Mouse (Mus musculus) spleen, adult 2 months (tissue): Measurements from ENCODE around the gene Gnb5. TPM values are rescaled to one million over a fixed set of nuclear protein-coding genes. Genes with fewer than 3 reads are reported as not detected.
A peak's percentile ranks its signal among the peaks of the same experiment; 100 is the strongest.

Source experiments
- DNase-seq, 2 experiments: peaks; one replicate each; pipeline versions ENCODE4 v3.0.0 to v3.0.0-alpha.2; 2012 to 2021; ENCODE audit warnings: low spot score in 2 of 2, low read depth in 1 of 2
- H3K27ac ChIP-seq: fragments of 200-500 bp; 2 replicates; pipeline ENCODE4 v1.5.1; 2012; ENCODE audit warnings: low read length, inconsistent platforms; ENCODE audit not compliant: insufficient read depth
- H3K27me3 ChIP-seq: fragments of 200-500 bp; 2 replicates; pipeline ENCODE4 v1.6.1; 2012; ENCODE audit warnings: mild to moderate bottlenecking, moderate library complexity, low read length, inconsistent platforms; ENCODE audit not compliant: control insufficient read depth, insufficient read depth
- H3K36me3 ChIP-seq: fragments of 200-500 bp; 2 replicates; pipeline ENCODE4 v1.6.1; 2012; ENCODE audit warnings: mild to moderate bottlenecking, low read length, inconsistent platforms; ENCODE audit not compliant: control insufficient read depth, insufficient read depth
- H3K4me1 ChIP-seq: fragments of 200-500 bp; 2 replicates; pipeline ENCODE4 v1.6.1; 2011; ENCODE audit warnings: inconsistent platforms; ENCODE audit not compliant: control insufficient read depth, insufficient read depth, insufficient read length
- H3K4me3 ChIP-seq: fragments of 200-500 bp; 2 replicates; pipeline ENCODE4 v1.5.1; 2011; ENCODE audit warnings: mild to moderate bottlenecking, inconsistent platforms; ENCODE audit not compliant: insufficient read depth, insufficient read length; ENCODE audit errors: extremely low read depth
- CTCF ChIP-seq: fragments of 200-500 bp; IDR thresholded peaks from 2 replicates; pipeline ENCODE4 v1.5.1; 2011; ENCODE audit warnings: mild to moderate bottlenecking, inconsistent platforms; ENCODE audit not compliant: insufficient read depth, insufficient read length, insufficient replicate concordance; ENCODE audit errors: extremely low read depth
- POLR2A ChIP-seq: fragments of 200-500 bp; IDR thresholded peaks from 2 replicates; pipeline ENCODE4 v1.6.1; 2011; ENCODE audit warnings: low read depth, low read length, inconsistent platforms
- WGBS: fragments of 180-500 bp; shearing (Covaris S2); methylation state at CpG from one replicate; pipeline ENCODE4 v1.1.7; 2018; 5-methylcytosine and 5-hydroxymethylcytosine counted together
- polyA plus RNA-seq: library from polyadenylated mRNA; depleted of rRNA; stranded (reverse); fragments of >200 nt; gene quantifications from 2 replicates; pipeline ENCODE4 v1.2.3, GENCODE M21; 2012

Gnb5 gene
- polyA plus RNA-seq, 1 experiment: 3.4 TPM

- WGBS: 59% methylated on average over 16 of the region's 16 CpGs
- TF ChIP-seq CTCF (no peak), POLR2A (no peak)
- no peaks in the 10 kb centered on the region for H3K36me3 ChIP-seq
- no peak overlapping the region for H3K4me3 ChIP-seq
- no peak for DNase-seq
- no peaks in the 10 kb centered on the region for H3K27me3 ChIP-seq
- no peaks in the 10 kb centered on the region for H3K4me1 ChIP-seq
- no peak overlapping the region for H3K27ac ChIP-seq
Measured at GRCm38 (mm10) chr9:75303701-75304261, 2.3 kb upstream of the Gnb5 start.

DNA sequence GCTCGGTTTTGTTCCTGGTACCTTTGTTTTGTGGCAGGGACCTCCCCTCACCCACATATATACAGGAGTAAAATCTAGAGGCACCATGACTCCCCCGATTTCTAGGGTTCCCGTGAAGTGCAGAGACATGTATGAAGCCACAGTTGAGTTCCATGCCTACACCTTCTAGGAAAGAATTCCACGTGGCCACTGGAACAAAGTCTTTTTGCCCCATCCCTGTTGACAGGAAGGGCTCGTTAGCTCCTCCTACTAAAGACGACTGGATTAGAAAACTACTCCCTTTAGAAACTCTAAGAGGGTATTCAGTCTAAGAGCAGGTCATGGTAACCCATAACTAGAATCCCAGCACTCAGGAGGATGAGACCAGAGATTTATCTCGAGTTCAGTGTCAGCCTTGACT, 1.8 kb upstream of the Gnb5 start:
- 70% methylated on average over 7 of the region's 7 CpGs for WGBS
- H3K27ac ChIP-seq: no peak overlapping the region
- no peak overlapping the region for H3K4me3 ChIP-seq
- H3K27me3 ChIP-seq: no peaks in the 10 kb centered on the region
- no peak for DNase-seq
- H3K36me3 ChIP-seq: no peaks in the 10 kb centered on the region
- H3K4me1 ChIP-seq: no peaks in the 10 kb centered on the region
- no peak for TF ChIP-seq CTCF
- no peak for TF ChIP-seq POLR2A

DNA sequence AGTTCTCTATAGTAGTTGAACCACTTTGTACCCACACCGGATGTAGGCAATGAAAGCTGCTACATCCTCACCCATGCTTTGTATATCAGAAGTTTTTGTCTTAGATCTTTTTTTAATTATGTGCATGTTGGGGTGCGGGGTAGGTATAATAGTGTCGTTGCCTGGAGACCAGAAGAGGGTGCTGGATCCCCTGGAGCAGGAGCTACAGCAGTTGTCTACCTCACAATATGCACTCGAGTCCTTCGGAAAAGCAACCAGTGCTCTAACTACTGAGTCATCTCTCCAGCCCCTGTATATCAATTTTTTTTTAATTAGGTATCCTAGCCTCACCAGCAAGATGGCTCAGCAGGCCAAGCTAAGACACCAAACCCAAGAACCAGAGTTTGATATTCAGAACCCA, 927 bp downstream of the Gnb5 start:
- 83% methylated on average over 5 of the region's 5 CpGs for WGBS
- no peak overlapping the region for H3K27ac ChIP-seq
- TF ChIP-seq CTCF: no peak
- no peak for TF ChIP-seq POLR2A
- H3K4me3 ChIP-seq: no peak overlapping the region
- DNase-seq: no peak
- H3K36me3 ChIP-seq: no peaks in the 10 kb centered on the region
- no peaks in the 10 kb centered on the region for H3K27me3 ChIP-seq
- H3K4me1 ChIP-seq: no peaks in the 10 kb centered on the region

- no peaks in the 10 kb centered on the region for H3K27me3 ChIP-seq
- DNase-seq: no peak
- no peaks in the 10 kb centered on the region for H3K4me1 ChIP-seq
- 69% methylated on average over 5 of the region's 5 CpGs for WGBS
- no peaks in the 10 kb centered on the region for H3K36me3 ChIP-seq
- H3K4me3 ChIP-seq: no peak overlapping the region
- TF ChIP-seq POLR2A: no peak
- no peak for TF ChIP-seq CTCF
- H3K27ac ChIP-seq: no peak overlapping the region
Measured at GRCm38 (mm10) chr9:75308621-75309020, 2.5 kb downstream of the Gnb5 start.

- 31% methylated on average over 4 of the region's 4 CpGs for WGBS
- DNase-seq: peak in 1 of 2 experiments; percentile 64
- no peak overlapping the region for H3K4me3 ChIP-seq
- H3K27me3 ChIP-seq: no peaks in the 10 kb centered on the region
- H3K36me3 ChIP-seq: no peaks in the 10 kb centered on the region
- TF ChIP-seq CTCF (peak; percentile 62; the same call in 1 of the 2 replicates), POLR2A (no peak)
- H3K27ac ChIP-seq: no peak overlapping the region
- H3K4me1 ChIP-seq: no peaks in the 10 kb centered on the region
Measured at GRCm38 (mm10) chr9:75312008-75312407, 5.9 kb downstream of the Gnb5 start.

DNA sequence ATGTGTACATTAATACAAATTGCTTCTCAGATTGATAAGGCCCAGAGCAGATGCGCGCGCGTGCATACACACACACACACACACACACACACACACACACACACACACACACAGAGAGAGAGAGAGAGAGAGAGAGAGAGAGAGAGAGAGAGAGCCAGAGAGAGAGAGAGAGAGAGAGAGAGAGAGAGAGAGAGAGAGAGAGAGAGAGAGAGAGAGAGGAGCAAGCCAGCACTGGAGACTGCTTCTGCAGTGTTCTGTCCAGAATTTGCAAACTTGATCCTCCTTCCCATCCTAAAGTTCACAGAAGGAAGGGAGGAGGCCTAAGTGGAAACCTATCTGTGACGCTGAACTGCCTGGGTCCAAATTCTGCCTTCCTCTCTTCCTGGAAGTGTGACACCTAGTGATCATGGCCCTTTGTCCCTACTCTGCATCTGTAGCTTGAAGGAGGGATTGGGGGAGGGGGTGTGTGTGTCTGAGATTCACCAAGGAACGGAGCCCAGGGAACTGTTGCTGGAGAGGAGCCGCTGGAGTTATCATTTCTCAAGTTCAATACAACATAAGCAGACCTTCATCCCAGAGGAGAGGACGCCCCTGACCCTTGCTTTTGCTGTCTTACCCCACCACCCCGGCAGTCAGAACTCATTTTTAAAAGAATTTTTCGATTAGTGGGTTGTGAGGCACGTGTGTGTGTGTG, 7.2 kb downstream of the Gnb5 start:
- H3K4me3 ChIP-seq: no peak overlapping the region
- no peaks in the 10 kb centered on the region for H3K4me1 ChIP-seq
- no peak for TF ChIP-seq POLR2A
- TF ChIP-seq CTCF: no peak
- no peak for DNase-seq
- H3K27ac ChIP-seq: no peak overlapping the region
- H3K27me3 ChIP-seq: no peaks in the 10 kb centered on the region
- 51% methylated on average over 11 of the region's 11 CpGs for WGBS
- no peaks in the 10 kb centered on the region for H3K36me3 ChIP-seq

GRCm38 (mm10) chr9:75313832-75314516, 7.9 kb downstream of the Gnb5 start:
- H3K27me3 ChIP-seq: no peaks in the 10 kb centered on the region
- no peaks in the 10 kb centered on the region for H3K4me1 ChIP-seq
- WGBS: 2% methylated on average over 52 of the region's 52 CpGs
- H3K4me3 ChIP-seq: peak overlapping the region; percentile 67
- DNase-seq: peak in 1 of 2 experiments; percentile 57
- TF ChIP-seq CTCF: no peak
- no peak for TF ChIP-seq POLR2A
- no peaks in the 10 kb centered on the region for H3K36me3 ChIP-seq
- no peak overlapping the region; the same call in 1 of the 2 replicates for H3K27ac ChIP-seq
